Mouse (Mus musculus): ENCODE results near the gene Itpr3. TPM values are rescaled to one million over a fixed set of nuclear protein-coding genes. Genes with fewer than 3 reads are reported as not detected.

The Itpr3 gene
- polyA plus RNA-seq, 1 experiment from 2014 or later: 0.84 TPM

DNA sequence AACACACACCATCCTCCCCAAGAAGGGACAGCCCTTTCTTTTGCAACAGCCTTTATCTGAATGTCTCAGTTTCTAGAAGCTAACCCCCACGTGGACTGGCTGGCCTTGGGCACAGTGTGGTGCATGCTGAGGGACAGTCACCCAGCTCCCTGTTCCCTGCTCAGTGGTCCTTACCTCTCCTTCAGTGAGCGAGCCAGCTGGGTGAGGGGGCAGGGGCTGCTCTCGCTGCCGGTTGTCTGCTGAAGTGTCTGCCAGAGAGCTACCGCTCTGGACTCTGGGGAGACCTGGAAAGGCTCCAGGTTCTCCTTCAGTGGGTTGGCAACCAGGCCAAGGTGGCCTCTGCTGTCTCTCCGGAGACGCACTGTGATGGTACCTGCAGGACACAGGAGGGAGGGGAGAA, 93.8 kb downstream of the Itpr3 start:
- Histone ChIP-seq H3K4me1 (ENCODE audit: control insufficient read depth, insufficient read depth, low read depth, low read length) (peaks cover 27% of the 10 kb centered on the region), H3K27ac (ENCODE audit: low read depth, low read length) (no peak overlapping the region), H3K9me3 (ENCODE audit: control insufficient read depth, low read length) (no peaks in the 10 kb centered on the region), H3K4me3 (ENCODE audit: low read length) (no peak overlapping the region), H3K36me3 (ENCODE audit: control insufficient read depth, insufficient read depth, low read length) (no peaks in the 10 kb centered on the region), H3K4me2 (ENCODE audit: low read length) (no peak overlapping the region), H3K9ac (ENCODE audit: low read depth, low read length) (no peak overlapping the region), H3K27me3 (replicated peaks; ENCODE audit: control insufficient read depth, insufficient read depth, low read length) (no peaks in the 10 kb centered on the region)
- no peak for ATAC-seq
- 47% methylated on average over 7 of the region's 7 CpGs for WGBS

DNA sequence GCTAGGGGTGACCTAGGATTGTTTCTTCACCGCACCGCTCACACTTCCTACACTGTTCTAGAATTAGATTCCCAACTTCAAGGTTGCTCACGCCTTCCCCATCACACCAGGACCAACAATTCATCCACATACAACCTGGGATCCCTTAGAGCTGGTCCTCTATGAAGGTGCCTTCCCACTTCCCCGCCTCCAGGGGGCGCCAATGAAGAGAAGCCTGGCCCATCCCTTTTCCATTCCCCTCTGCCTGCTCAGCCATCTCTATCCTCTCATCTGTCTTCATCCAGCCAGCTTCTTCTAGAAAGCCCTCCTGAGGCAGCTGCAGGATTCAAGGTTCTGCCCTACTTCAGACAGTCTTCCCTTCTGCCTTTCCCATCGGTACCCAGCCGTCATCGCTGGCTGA, 94.3 kb downstream of the Itpr3 start:
- no peak for ATAC-seq
- Histone ChIP-seq H3K4me1 (ENCODE audit: control insufficient read depth, insufficient read depth, low read depth, low read length) (peaks cover 24% of the 10 kb centered on the region), H3K27ac (ENCODE audit: low read depth, low read length) (no peak overlapping the region), H3K4me3 (ENCODE audit: low read length) (no peak overlapping the region), H3K4me2 (ENCODE audit: low read length) (no peak overlapping the region), H3K9ac (ENCODE audit: low read depth, low read length) (no peak overlapping the region), H3K36me3 (ENCODE audit: control insufficient read depth, insufficient read depth, low read length) (no peaks in the 10 kb centered on the region), H3K27me3 (replicated peaks; ENCODE audit: control insufficient read depth, insufficient read depth, low read length) (no peaks in the 10 kb centered on the region), H3K9me3 (ENCODE audit: control insufficient read depth, low read length) (no peaks in the 10 kb centered on the region)
- WGBS: 64% methylated on average over 8 of the region's 8 CpGs

DNA sequence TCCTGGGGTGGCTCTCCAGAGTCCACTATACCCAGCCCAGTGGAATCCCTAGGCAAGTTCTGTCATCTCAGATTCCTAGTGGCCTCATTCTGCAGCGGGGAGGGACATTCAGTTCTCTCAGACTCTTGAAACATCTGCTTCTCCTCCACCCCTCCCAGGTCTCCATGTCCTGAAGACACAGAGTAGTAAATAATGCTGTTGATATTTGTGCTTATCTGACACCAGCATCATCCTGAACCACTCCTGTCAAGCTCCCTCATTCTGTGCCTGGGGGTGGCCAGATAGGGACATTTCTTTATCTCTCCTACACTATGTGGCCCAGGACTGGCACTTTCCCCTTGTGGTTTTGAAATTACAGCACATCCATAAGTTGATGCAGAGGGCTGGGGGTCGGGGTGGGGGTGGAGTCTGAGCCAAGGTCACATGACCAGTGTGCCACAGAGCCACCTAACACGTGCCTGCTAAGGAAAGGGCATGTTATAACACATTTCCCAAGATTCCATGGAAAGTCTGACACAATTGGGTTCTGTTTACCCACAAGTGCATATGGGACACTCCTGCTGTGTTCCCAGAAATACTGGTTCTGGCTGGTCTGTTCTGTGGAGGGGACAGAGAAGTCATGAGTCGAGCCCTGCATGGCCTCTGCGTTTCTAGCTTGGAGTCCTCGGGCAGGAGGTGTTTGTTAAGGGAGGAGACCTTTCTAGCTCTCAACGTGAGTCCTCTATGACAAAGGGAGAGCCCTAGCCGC, 96.0 kb downstream of the Itpr3 start:
- H3K4me2 ChIP-seq (ENCODE audit: low read length): no peak overlapping the region
- H3K9me3 ChIP-seq (ENCODE audit: control insufficient read depth, low read length): no peaks in the 10 kb centered on the region
- H3K9ac ChIP-seq (ENCODE audit: low read depth, low read length): no peak overlapping the region
- ATAC-seq: no peak
- H3K36me3 ChIP-seq (ENCODE audit: control insufficient read depth, insufficient read depth, low read length): no peaks in the 10 kb centered on the region
- H3K4me3 ChIP-seq (ENCODE audit: low read length): no peak overlapping the region
- peak overlapping the region; percentile 41; the same call in 1 of the 2 replicates for H3K27ac ChIP-seq (ENCODE audit: low read depth, low read length)
- peaks cover 24% of the 10 kb centered on the region for H3K4me1 ChIP-seq (ENCODE audit: control insufficient read depth, insufficient read depth, low read depth, low read length)
- H3K27me3 ChIP-seq (replicated peaks; ENCODE audit: control insufficient read depth, insufficient read depth, low read length): no peaks in the 10 kb centered on the region
- WGBS: 64% methylated on average over 8 of the region's 8 CpGs

DNA sequence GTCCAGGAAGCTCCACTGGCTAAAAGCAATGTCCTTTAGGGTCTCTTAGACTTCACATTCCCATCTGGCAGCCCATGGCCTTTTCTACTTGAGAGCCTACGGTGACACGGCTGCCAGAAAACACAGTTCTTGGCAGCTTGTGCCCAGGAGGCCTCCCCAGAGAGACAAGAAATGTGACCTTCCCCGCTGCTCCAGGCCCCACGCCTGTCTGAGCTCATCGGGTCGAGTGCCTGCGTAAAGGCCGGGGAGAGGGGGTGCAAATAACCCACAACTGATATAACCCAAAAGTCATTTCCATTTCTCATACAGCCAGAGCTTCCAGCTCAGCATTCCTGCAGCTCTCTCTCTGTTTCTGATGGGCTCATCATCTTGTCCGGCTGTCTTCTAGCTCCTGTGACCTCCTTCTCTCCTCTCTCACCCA, 96.7 kb downstream of the Itpr3 start:
- Histone ChIP-seq H3K4me3 (ENCODE audit: low read length) (no peak overlapping the region), H3K27me3 (replicated peaks; ENCODE audit: control insufficient read depth, insufficient read depth, low read length) (no peaks in the 10 kb centered on the region), H3K9ac (ENCODE audit: low read depth, low read length) (no peak overlapping the region), H3K9me3 (ENCODE audit: control insufficient read depth, low read length) (no peaks in the 10 kb centered on the region), H3K36me3 (ENCODE audit: control insufficient read depth, insufficient read depth, low read length) (no peaks in the 10 kb centered on the region), H3K4me1 (ENCODE audit: control insufficient read depth, insufficient read depth, low read depth, low read length) (peaks cover 20% of the 10 kb centered on the region), H3K27ac (ENCODE audit: low read depth, low read length) (peak overlapping the region; percentile 41; the same call in 1 of the 2 replicates), H3K4me2 (ENCODE audit: low read length) (no peak overlapping the region)
- 44% methylated on average over 9 of the region's 9 CpGs for WGBS
- ATAC-seq: no peak

DNA sequence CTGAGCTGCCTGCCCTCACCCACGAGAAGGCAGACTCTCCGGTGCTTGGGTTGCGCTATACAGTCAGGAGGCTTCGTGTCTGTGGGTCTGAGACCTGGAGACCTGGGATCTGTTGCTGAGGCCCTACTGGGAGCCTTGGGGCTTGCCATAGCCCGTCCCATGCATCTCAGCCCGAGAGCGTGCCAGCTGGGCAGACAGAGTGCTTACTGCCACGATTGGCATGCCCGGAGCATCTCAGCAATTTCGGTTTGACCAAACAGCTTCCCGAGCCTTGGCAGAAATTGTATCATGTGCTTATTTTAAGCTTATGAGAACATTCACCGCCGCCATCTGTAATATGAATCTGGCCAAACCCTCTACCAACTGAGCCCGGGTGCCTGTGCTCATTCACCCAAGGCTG, 97.2 kb downstream of the Itpr3 start:
- peak overlapping the region; percentile 6; the same call in 1 of the 2 replicates for H3K27ac ChIP-seq (ENCODE audit: low read depth, low read length)
- WGBS: 81% methylated on average over 14 of the region's 14 CpGs
- H3K4me2 ChIP-seq (ENCODE audit: low read length): no peak overlapping the region
- H3K4me1 ChIP-seq (ENCODE audit: control insufficient read depth, insufficient read depth, low read depth, low read length): peaks cover 17% of the 10 kb centered on the region
- H3K4me3 ChIP-seq (ENCODE audit: low read length): no peak overlapping the region
- no peak for ATAC-seq
- no peaks in the 10 kb centered on the region for H3K9me3 ChIP-seq (ENCODE audit: control insufficient read depth, low read length)
- no peaks in the 10 kb centered on the region for H3K27me3 ChIP-seq (replicated peaks; ENCODE audit: control insufficient read depth, insufficient read depth, low read length)
- H3K9ac ChIP-seq (ENCODE audit: low read depth, low read length): no peak overlapping the region
- no peaks in the 10 kb centered on the region for H3K36me3 ChIP-seq (ENCODE audit: control insufficient read depth, insufficient read depth, low read length)

DNA sequence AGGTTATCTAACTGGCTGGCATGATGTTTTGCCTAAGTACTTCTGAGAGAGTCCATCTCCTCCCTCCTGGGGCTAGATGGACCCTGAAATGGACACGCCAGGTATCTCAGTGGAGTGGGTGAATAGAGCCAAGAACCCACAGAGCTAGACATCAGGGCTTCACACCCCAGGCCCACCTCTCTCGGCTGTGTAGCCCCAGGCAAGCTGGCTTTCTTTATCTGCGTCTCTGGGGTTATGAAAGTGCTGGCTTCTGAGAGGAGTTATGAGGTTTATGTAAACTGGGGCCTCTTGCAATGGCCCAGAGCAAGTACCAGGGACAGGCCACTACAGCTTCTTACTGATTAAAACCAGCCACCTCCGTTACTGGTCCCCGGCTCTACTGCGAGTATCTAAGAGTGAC, 97.8 kb downstream of the Itpr3 start:
- no peak for ATAC-seq
- Histone ChIP-seq H3K9me3 (ENCODE audit: control insufficient read depth, low read length) (no peaks in the 10 kb centered on the region), H3K27ac (ENCODE audit: low read depth, low read length) (no peak overlapping the region), H3K27me3 (replicated peaks; ENCODE audit: control insufficient read depth, insufficient read depth, low read length) (no peaks in the 10 kb centered on the region), H3K9ac (ENCODE audit: low read depth, low read length) (no peak overlapping the region), H3K36me3 (ENCODE audit: control insufficient read depth, insufficient read depth, low read length) (no peaks in the 10 kb centered on the region), H3K4me3 (ENCODE audit: low read length) (no peak overlapping the region), H3K4me1 (ENCODE audit: control insufficient read depth, insufficient read depth, low read depth, low read length) (peaks cover 17% of the 10 kb centered on the region), H3K4me2 (ENCODE audit: low read length) (no peak overlapping the region)
- WGBS: 74% methylated on average over 6 of the region's 6 CpGs

DNA sequence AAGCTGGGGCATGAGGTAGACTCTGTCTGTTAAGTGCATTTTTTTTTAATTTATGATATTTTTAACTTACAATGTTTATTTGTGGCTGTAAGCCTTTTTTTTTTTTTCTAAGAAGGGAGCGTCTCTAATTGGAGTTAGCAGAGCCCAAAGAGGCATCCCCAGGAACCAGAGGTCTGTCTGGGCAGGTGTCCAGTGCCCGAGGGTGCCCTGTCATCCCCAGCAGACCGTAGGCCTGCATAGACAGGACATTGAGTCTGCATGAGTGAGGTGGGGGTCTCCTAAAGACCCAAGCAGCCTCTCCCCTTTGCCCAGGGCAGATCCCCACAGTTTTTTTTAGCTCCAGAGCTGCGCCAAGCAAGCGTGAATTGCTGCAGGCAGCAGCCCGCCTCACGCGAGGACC, 98.6 kb downstream of the Itpr3 start:
- H3K4me1 ChIP-seq (ENCODE audit: control insufficient read depth, insufficient read depth, low read depth, low read length): peaks cover 12% of the 10 kb centered on the region
- H3K27ac ChIP-seq (ENCODE audit: low read depth, low read length): no peak overlapping the region
- WGBS: 75% methylated on average over 8 of the region's 8 CpGs
- ATAC-seq: no peak
- H3K9ac ChIP-seq (ENCODE audit: low read depth, low read length): no peak overlapping the region
- H3K9me3 ChIP-seq (ENCODE audit: control insufficient read depth, low read length): no peaks in the 10 kb centered on the region
- H3K4me3 ChIP-seq (ENCODE audit: low read length): no peak overlapping the region
- no peaks in the 10 kb centered on the region for H3K36me3 ChIP-seq (ENCODE audit: control insufficient read depth, insufficient read depth, low read length)
- H3K27me3 ChIP-seq (replicated peaks; ENCODE audit: control insufficient read depth, insufficient read depth, low read length): no peaks in the 10 kb centered on the region
- no peak overlapping the region for H3K4me2 ChIP-seq (ENCODE audit: low read length)

DNA sequence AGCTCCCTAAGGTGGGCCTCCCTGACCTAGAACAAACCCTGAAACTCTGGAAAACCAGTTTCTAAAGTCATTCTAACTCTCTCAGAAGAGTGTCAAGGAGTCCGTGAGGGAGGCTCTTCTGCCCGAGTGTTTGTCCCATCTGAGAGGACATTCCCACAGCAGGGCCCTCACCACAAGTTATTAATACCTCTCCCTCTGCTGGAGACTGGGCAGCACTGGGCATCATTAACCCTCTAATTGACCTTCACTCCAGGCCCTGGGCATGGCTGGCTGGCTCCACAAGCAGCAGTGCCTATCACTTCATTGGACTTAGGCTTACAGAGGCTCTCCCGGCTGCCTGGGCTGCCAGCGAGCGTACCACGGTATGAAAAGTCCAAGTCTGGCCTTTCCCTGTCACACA, 101.3 kb downstream of the Itpr3 start:
- no peak overlapping the region for H3K4me2 ChIP-seq (ENCODE audit: low read length)
- WGBS: 77% methylated on average over 6 of the region's 6 CpGs
- H3K36me3 ChIP-seq (ENCODE audit: control insufficient read depth, insufficient read depth, low read length): no peaks in the 10 kb centered on the region
- no peaks in the 10 kb centered on the region for H3K9me3 ChIP-seq (ENCODE audit: control insufficient read depth, low read length)
- no peak overlapping the region for H3K4me3 ChIP-seq (ENCODE audit: low read length)
- no peak for ATAC-seq
- no peak overlapping the region for H3K9ac ChIP-seq (ENCODE audit: low read depth, low read length)
- H3K27me3 ChIP-seq (replicated peaks; ENCODE audit: control insufficient read depth, insufficient read depth, low read length): no peaks in the 10 kb centered on the region
- H3K27ac ChIP-seq (ENCODE audit: low read depth, low read length): no peak overlapping the region
- peaks cover 8% of the 10 kb centered on the region for H3K4me1 ChIP-seq (ENCODE audit: control insufficient read depth, insufficient read depth, low read depth, low read length)

DNA sequence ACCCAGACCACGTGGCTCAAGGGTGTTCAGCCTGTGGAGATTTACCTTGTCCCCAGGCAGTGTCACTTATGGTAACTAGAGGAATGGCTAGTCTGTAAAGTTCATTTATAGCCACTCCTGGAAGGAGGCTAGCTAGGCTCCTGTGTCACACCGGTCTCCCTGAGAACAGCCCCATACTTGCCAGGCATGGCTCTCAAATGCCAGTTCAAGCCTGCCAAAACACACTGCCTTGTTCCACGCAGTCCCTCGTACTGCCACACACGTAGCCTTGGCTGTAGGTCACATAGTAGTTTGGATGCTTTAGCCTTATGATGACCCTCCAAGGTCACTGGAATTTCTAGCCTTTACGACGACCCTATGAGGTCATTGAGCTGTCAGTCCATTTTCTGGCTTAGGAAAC, 102.1 kb downstream of the Itpr3 start:
- ATAC-seq: no peak
- Histone ChIP-seq H3K27ac (ENCODE audit: low read depth, low read length) (no peak overlapping the region), H3K9ac (ENCODE audit: low read depth, low read length) (no peak overlapping the region), H3K4me3 (ENCODE audit: low read length) (no peak overlapping the region), H3K9me3 (ENCODE audit: control insufficient read depth, low read length) (no peaks in the 10 kb centered on the region), H3K4me1 (ENCODE audit: control insufficient read depth, insufficient read depth, low read depth, low read length) (0 out of 2 replicates have a peak, but pooled peaks cover 1% of the 10 kb centered on the region), H3K4me2 (ENCODE audit: low read length) (no peak overlapping the region), H3K36me3 (ENCODE audit: control insufficient read depth, insufficient read depth, low read length) (no peaks in the 10 kb centered on the region), H3K27me3 (replicated peaks; ENCODE audit: control insufficient read depth, insufficient read depth, low read length) (no peaks in the 10 kb centered on the region)
- 86% methylated on average over 7 of the region's 7 CpGs for WGBS
